Mouse (Mus musculus): ENCODE measurements around the gene Rln3. TPM values are rescaled to one million over a fixed set of nuclear protein-coding genes. Genes with fewer than 3 reads are reported as not detected.
A peak's percentile ranks its signal among the peaks of the same experiment; 100 is the strongest.

Gene Rln3
- polyA plus RNA-seq, 1 experiment: 0.19 TPM

- Histone ChIP-seq H3K4me3 (ENCODE audit: insufficient read depth, low read depth, low read length) (no peak overlapping the region), H3K4me1 (ENCODE audit: control insufficient read depth, insufficient read depth, low read length) (peaks cover 29% of the 10 kb centered on the region), H3K27ac (ENCODE audit: insufficient read depth, low read depth, low read length) (no peak overlapping the region), H3K36me3 (ENCODE audit: control insufficient read depth, insufficient read depth, low read length) (no peaks in the 10 kb centered on the region), H3K27me3 (replicated peaks; ENCODE audit: control insufficient read depth, insufficient read depth, low read length) (no peaks in the 10 kb centered on the region)
- no peak for DNase-seq
- 81% methylated on average over 5 of the region's 5 CpGs for WGBS
- TF ChIP-seq POLR2A (IDR thresholded peaks at IDR 0.05; ENCODE audit: low read depth, low read length): no peak
- TF ChIP-seq CTCF (conservative IDR thresholded peaks at IDR 0.05; ENCODE audit: insufficient read depth, insufficient read length, low read depth, low read length): no peak
Observed at GRCm38 (mm10) chr8:84070241-84070640, 25.4 kb upstream of the Rln3 start.

GRCm38 (mm10) chr8:84069750-84070149, 24.9 kb upstream of the Rln3 start:
- Histone ChIP-seq H3K27me3 (replicated peaks; ENCODE audit: control insufficient read depth, insufficient read depth, low read length) (no peaks in the 10 kb centered on the region), H3K4me3 (ENCODE audit: insufficient read depth, low read depth, low read length) (no peak overlapping the region), H3K36me3 (ENCODE audit: control insufficient read depth, insufficient read depth, low read length) (no peaks in the 10 kb centered on the region), H3K4me1 (ENCODE audit: control insufficient read depth, insufficient read depth, low read length) (peaks cover 29% of the 10 kb centered on the region), H3K27ac (ENCODE audit: insufficient read depth, low read depth, low read length) (no peak overlapping the region)
- TF ChIP-seq CTCF (conservative IDR thresholded peaks at IDR 0.05; ENCODE audit: insufficient read depth, insufficient read length, low read depth, low read length) (no peak), POLR2A (IDR thresholded peaks at IDR 0.05; ENCODE audit: low read depth, low read length) (no peak)
- 42% methylated on average over 2 of the region's 2 CpGs for WGBS
- DNase-seq: peak; percentile 21

- no peaks in the 10 kb centered on the region for H3K27me3 ChIP-seq (replicated peaks; ENCODE audit: control insufficient read depth, insufficient read depth, low read length)
- TF ChIP-seq POLR2A (IDR thresholded peaks at IDR 0.05; ENCODE audit: low read depth, low read length): no peak
- no peak for TF ChIP-seq CTCF (conservative IDR thresholded peaks at IDR 0.05; ENCODE audit: insufficient read depth, insufficient read length, low read depth, low read length)
- DNase-seq: peak; percentile 69
- H3K4me1 ChIP-seq (ENCODE audit: control insufficient read depth, insufficient read depth, low read length): peaks cover 29% of the 10 kb centered on the region
- H3K36me3 ChIP-seq (ENCODE audit: control insufficient read depth, insufficient read depth, low read length): no peaks in the 10 kb centered on the region
- 15% methylated on average over 1 of the region's 1 CpGs for WGBS
- H3K27ac ChIP-seq (ENCODE audit: insufficient read depth, low read depth, low read length): peak overlapping the region; percentile 6; the same call in 1 of the 2 replicates
- no peak overlapping the region for H3K4me3 ChIP-seq (ENCODE audit: insufficient read depth, low read depth, low read length)
Observed at GRCm38 (mm10) chr8:84069169-84069568, 24.4 kb upstream of the Rln3 start.

GRCm38 (mm10) chr8:84068316-84069035, 23.7 kb upstream of the Rln3 start:
- no peak overlapping the region for H3K4me3 ChIP-seq (ENCODE audit: insufficient read depth, low read depth, low read length)
- TF ChIP-seq POLR2A (IDR thresholded peaks at IDR 0.05; ENCODE audit: low read depth, low read length) (no peak), CTCF (conservative IDR thresholded peaks at IDR 0.05; ENCODE audit: insufficient read depth, insufficient read length, low read depth, low read length) (no peak)
- H3K27me3 ChIP-seq (replicated peaks; ENCODE audit: control insufficient read depth, insufficient read depth, low read length): no peaks in the 10 kb centered on the region
- no peaks in the 10 kb centered on the region for H3K36me3 ChIP-seq (ENCODE audit: control insufficient read depth, insufficient read depth, low read length)
- 44% methylated on average over 12 of the region's 12 CpGs for WGBS
- H3K27ac ChIP-seq (ENCODE audit: insufficient read depth, low read depth, low read length): peak overlapping the region; percentile 6; the same call in 1 of the 2 replicates
- no peak for DNase-seq
- peaks cover 29% of the 10 kb centered on the region for H3K4me1 ChIP-seq (ENCODE audit: control insufficient read depth, insufficient read depth, low read length)

GRCm38 (mm10) chr8:84067911-84068310, 23.1 kb upstream of the Rln3 start:
- no peaks in the 10 kb centered on the region for H3K36me3 ChIP-seq (ENCODE audit: control insufficient read depth, insufficient read depth, low read length)
- H3K27me3 ChIP-seq (replicated peaks; ENCODE audit: control insufficient read depth, insufficient read depth, low read length): no peaks in the 10 kb centered on the region
- no peak overlapping the region for H3K27ac ChIP-seq (ENCODE audit: insufficient read depth, low read depth, low read length)
- no peak overlapping the region for H3K4me3 ChIP-seq (ENCODE audit: insufficient read depth, low read depth, low read length)
- WGBS: 62% methylated on average over 7 of the region's 7 CpGs
- DNase-seq: no peak
- no peak for TF ChIP-seq CTCF (conservative IDR thresholded peaks at IDR 0.05; ENCODE audit: insufficient read depth, insufficient read length, low read depth, low read length)
- TF ChIP-seq POLR2A (IDR thresholded peaks at IDR 0.05; ENCODE audit: low read depth, low read length): no peak
- H3K4me1 ChIP-seq (ENCODE audit: control insufficient read depth, insufficient read depth, low read length): peaks cover 29% of the 10 kb centered on the region

GRCm38 (mm10) chr8:84067047-84067573, 22.3 kb upstream of the Rln3 start:
- peaks cover 29% of the 10 kb centered on the region for H3K4me1 ChIP-seq (ENCODE audit: control insufficient read depth, insufficient read depth, low read length)
- no peaks in the 10 kb centered on the region for H3K27me3 ChIP-seq (replicated peaks; ENCODE audit: control insufficient read depth, insufficient read depth, low read length)
- TF ChIP-seq POLR2A (IDR thresholded peaks at IDR 0.05; ENCODE audit: low read depth, low read length) (peak; percentile 54), CTCF (conservative IDR thresholded peaks at IDR 0.05; ENCODE audit: insufficient read depth, insufficient read length, low read depth, low read length) (no peak)
- H3K36me3 ChIP-seq (ENCODE audit: control insufficient read depth, insufficient read depth, low read length): no peaks in the 10 kb centered on the region
- H3K4me3 ChIP-seq (ENCODE audit: insufficient read depth, low read depth, low read length): peak overlapping the region; percentile 70
- under 1% methylated on average over 53 of the region's 58 CpGs for WGBS
- peak; percentile 98 for DNase-seq
- peak overlapping the region; percentile 54 for H3K27ac ChIP-seq (ENCODE audit: insufficient read depth, low read depth, low read length)

GRCm38 (mm10) chr8:84066291-84066930, 21.6 kb upstream of the Rln3 start, which contains the start of gene Rfx1:
TSS of gene Rfx1 (plus strand) at chr8:84066834.
- under 1% methylated on average over 51 of the region's 51 CpGs for WGBS
- no peak for TF ChIP-seq CTCF (conservative IDR thresholded peaks at IDR 0.05; ENCODE audit: insufficient read depth, insufficient read length, low read depth, low read length)
- peak; percentile 40 for TF ChIP-seq POLR2A (IDR thresholded peaks at IDR 0.05; ENCODE audit: low read depth, low read length)
- peak within 1 kb of the TSS; percentile 72 for H3K27ac ChIP-seq (ENCODE audit: insufficient read depth, low read depth, low read length)
- H3K27me3 ChIP-seq (replicated peaks; ENCODE audit: control insufficient read depth, insufficient read depth, low read length): no peaks in the 10 kb centered on the region
- DNase-seq: peak; percentile 100
- H3K4me3 ChIP-seq (ENCODE audit: insufficient read depth, low read depth, low read length): peak within 1 kb of the TSS; percentile 70
- no peaks in the 10 kb centered on the region for H3K36me3 ChIP-seq (ENCODE audit: control insufficient read depth, insufficient read depth, low read length)
- peaks cover 25% of the 10 kb centered on the region for H3K4me1 ChIP-seq (ENCODE audit: control insufficient read depth, insufficient read depth, low read length)
